Mouse (Mus musculus) limb, embryonic 11.5 days (tissue): ENCODE measurements around the gene Parn. TPM values are rescaled to one million over a fixed set of nuclear protein-coding genes. Genes with fewer than 3 reads are reported as not detected.
"Not testable (repeated sequence)": the region's sequence is repeated elsewhere in the genome, so short reads cannot be mapped to it uniquely, and the experiment has no call there.

Experiments used
- ATAC-seq: fragments of 200-750 bp; cut with Nextera tagmentation; 2 replicates; pipeline ENCODE4 v1.8.0; 2017; ENCODE audit warnings: low read depth; ENCODE audit not compliant: insufficient number of reproducible peaks, low FRiP score, low TSS enrichment
- DNase-seq: peaks from one replicate; pipeline ENCODE4 v3.0.0-alpha.2; 2015; ENCODE audit warnings: low spot score
- H3K27ac ChIP-seq: fragments of 300-500 bp; sonication (generic); replicated peaks from 2 replicates; pipeline ENCODE4 v1.5.1; 2014; ENCODE audit warnings: low read depth, mild to moderate bottlenecking, low read length
- H3K27me3 ChIP-seq: fragments of 300-500 bp; sonication (generic); 2 replicates; pipeline ENCODE4 v1.6.1; 2014; ENCODE audit warnings: mild to moderate bottlenecking, low read length, mixed read lengths; ENCODE audit not compliant: control insufficient read depth, insufficient read depth
- H3K36me3 ChIP-seq: fragments of 300-500 bp; sonication (generic); 2 replicates; pipeline ENCODE4 v1.6.1; 2014; ENCODE audit warnings: mild to moderate bottlenecking, low read length, moderate library complexity, mixed read lengths; ENCODE audit not compliant: control insufficient read depth, insufficient read depth
- H3K4me1 ChIP-seq: fragments of 300-500 bp; sonication (generic); 2 replicates; pipeline ENCODE4 v1.6.1; 2014; ENCODE audit warnings: low read length, mixed read lengths; ENCODE audit not compliant: control insufficient read depth, insufficient read depth
- H3K4me2 ChIP-seq: fragments of 300-500 bp; sonication (generic); 2 replicates; pipeline ENCODE4 v1.6.1; 2014; ENCODE audit warnings: low read depth, mild to moderate bottlenecking, moderate library complexity; ENCODE audit not compliant: severe bottlenecking
- H3K4me3 ChIP-seq: fragments of 300-500 bp; sonication (generic); 2 replicates; pipeline ENCODE4 v1.5.1; 2014; ENCODE audit warnings: low read depth, low read length
- H3K9ac ChIP-seq: fragments of 300-500 bp; sonication (generic); 2 replicates; pipeline ENCODE4 v1.6.1; 2014; ENCODE audit warnings: mild to moderate bottlenecking, low read length
- H3K9me3 ChIP-seq: fragments of 300-500 bp; sonication (generic); 2 replicates; pipeline ENCODE4 v1.6.1; 2016; ENCODE audit warnings: low read length; ENCODE audit not compliant: control insufficient read depth
- WGBS: fragments of 180-500 bp; shearing (Covaris S2); extraction: QIAGEN DNeasy Blood & Tissue Kit; methylation state at CpG from one replicate; pipeline ENCODE4 v1.1.7; 2014; 5-methylcytosine and 5-hydroxymethylcytosine counted together
- polyA plus RNA-seq: library from polyadenylated mRNA; unstranded; fragments of >200 nt; fragmentation: Nextera tagmentation; extraction: Ambion mirVana; gene quantifications from 2 replicates; pipeline ENCODE4 v1.2.1, GENCODE M21; 2014

Parn gene
- polyA plus RNA-seq, 1 experiment from 2014 or later = 41.7 TPM

GRCm38 (mm10) chr16:13673114-13673513, 5.1 kb upstream of the Parn start:
- no peaks in the 10 kb centered on the region for H3K27me3 ChIP-seq
- no peaks in the 10 kb centered on the region for H3K36me3 ChIP-seq
- WGBS = 88% methylated on average over 5 of the region's 5 CpGs
- no peaks in the 10 kb centered on the region for H3K9me3 ChIP-seq
- H3K9ac ChIP-seq = no peak overlapping the region
- no peak for DNase-seq
- no peak overlapping the region for H3K27ac ChIP-seq
- H3K4me2 ChIP-seq = peak overlapping the region; percentile 71
- no peak overlapping the region; the same call in 1 of the 2 replicates for H3K4me3 ChIP-seq
- peaks cover 5% of the 10 kb centered on the region; the same call in 1 of the 2 replicates for H3K4me1 ChIP-seq
- no peak for ATAC-seq

GRCm38 (mm10) chr16:13672386-13672898, 4.5 kb upstream of the Parn start:
- WGBS = under 1% methylated on average over 20 of the region's 20 CpGs
- no peaks in the 10 kb centered on the region for H3K36me3 ChIP-seq
- H3K4me1 ChIP-seq = peaks cover 5% of the 10 kb centered on the region; the same call in 1 of the 2 replicates
- peak overlapping the region; percentile 94 for H3K9ac ChIP-seq
- no peaks in the 10 kb centered on the region for H3K9me3 ChIP-seq
- H3K4me3 ChIP-seq = peak overlapping the region; percentile 95
- peak; percentile 22; the same call in 1 of the 2 replicates for ATAC-seq
- peak; percentile 70 for DNase-seq
- no peak overlapping the region for H3K27ac ChIP-seq
- no peaks in the 10 kb centered on the region for H3K27me3 ChIP-seq
- H3K4me2 ChIP-seq = peak overlapping the region; percentile 71

GRCm38 (mm10) chr16:13671685-13672385, 3.9 kb upstream of the Parn start, which contains the start of the genes Bfar and 3110001I22Rik:
Gene Bfar, plus strand, starts transcription at chr16:13671858.
Gene 3110001I22Rik, plus strand, starts transcription at chr16:13671929.
- Histone ChIP-seq H3K4me2 (peak within 1 kb of the TSS; percentile 71), H3K4me1 (peaks cover 9% of the 10 kb centered on the region; the same call in 1 of the 2 replicates)

GRCm38 (mm10) chr16:13670896-13671295, 2.9 kb upstream of the Parn start:
- not testable (repeated sequence) for DNase-seq, H3K36me3 ChIP-seq, ATAC-seq, H3K4me3 ChIP-seq, H3K4me1 ChIP-seq, H3K9ac ChIP-seq, H3K27ac ChIP-seq, H3K27me3 ChIP-seq, H3K9me3 ChIP-seq
- H3K4me2 ChIP-seq = peak overlapping the region; percentile 71; the same call in 1 of the 2 replicates
- 77% methylated on average over 5 of the region's 5 CpGs for WGBS

More at GRCm38 (mm10) chr16:13671685-13672385, 3.9 kb upstream of the Parn start, which contains the start of the genes Bfar and 3110001I22Rik:
- ATAC-seq (peak; percentile 91), DNase-seq (peak; percentile 93)
- Histone ChIP-seq H3K27me3 (no peaks in the 10 kb centered on the region), H3K9me3 (no peaks in the 10 kb centered on the region), H3K9ac (peak within 1 kb of the TSS; percentile 94), H3K36me3 (no peaks in the 10 kb centered on the region), H3K4me3 (peak within 1 kb of the TSS; percentile 95), H3K27ac (peak within 1 kb of the TSS; percentile 65; the same call in 1 of the 2 replicates)
- WGBS = under 1% methylated on average over 51 of the region's 54 CpGs

DNA sequence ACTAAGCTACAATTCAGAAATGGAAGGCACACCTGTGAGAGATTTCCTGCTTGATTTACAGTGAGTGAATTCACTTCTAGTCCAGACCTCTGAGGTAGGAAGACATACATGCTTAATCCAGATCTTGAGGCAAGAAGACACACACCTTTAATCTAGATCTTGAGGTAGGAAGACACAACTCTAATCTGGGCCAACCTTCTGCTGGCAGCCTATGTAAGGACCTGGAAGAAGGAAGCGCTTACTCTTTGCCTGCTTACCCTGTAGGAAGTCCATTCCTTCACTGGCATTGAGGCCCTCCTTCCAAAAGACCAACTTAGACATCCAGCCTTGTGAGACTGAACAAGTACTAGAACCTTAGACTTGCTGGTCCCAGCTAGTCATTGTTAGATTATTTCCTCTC, 1.3 kb upstream of the Parn start:
- Histone ChIP-seq H3K27me3 (no peaks in the 10 kb centered on the region), H3K4me3 (no peak overlapping the region), H3K27ac (no peak overlapping the region), H3K36me3 (0 out of 2 replicates have a peak, but pooled peaks cover 2% of the 10 kb centered on the region), H3K9me3 (no peaks in the 10 kb centered on the region), H3K4me1 (peaks cover 9% of the 10 kb centered on the region; the same call in 1 of the 2 replicates), H3K4me2 (no peak overlapping the region), H3K9ac (no peak overlapping the region)
- WGBS = 95% methylated on average over 1 of the region's 1 CpGs
- ATAC-seq (no peak), DNase-seq (no peak)

- peaks cover 9% of the 10 kb centered on the region; the same call in 1 of the 2 replicates for H3K4me1 ChIP-seq
- peak overlapping the region; percentile 80 for H3K9ac ChIP-seq
- 0 out of 2 replicates have a peak, but pooled peaks cover 2% of the 10 kb centered on the region for H3K36me3 ChIP-seq
- no peaks in the 10 kb centered on the region for H3K9me3 ChIP-seq
- ATAC-seq (no peak), DNase-seq (no peak)
- no peaks in the 10 kb centered on the region for H3K27me3 ChIP-seq
- H3K4me3 ChIP-seq = peak overlapping the region; percentile 72
- peak overlapping the region; percentile 64; the same call in 1 of the 2 replicates for H3K4me2 ChIP-seq
- WGBS = 82% methylated on average over 10 of the region's 10 CpGs
- no peak overlapping the region; the same call in 1 of the 2 replicates for H3K27ac ChIP-seq
Observed at GRCm38 (mm10) chr16:13668402-13669108, 585 bp upstream of the Parn start.

DNA sequence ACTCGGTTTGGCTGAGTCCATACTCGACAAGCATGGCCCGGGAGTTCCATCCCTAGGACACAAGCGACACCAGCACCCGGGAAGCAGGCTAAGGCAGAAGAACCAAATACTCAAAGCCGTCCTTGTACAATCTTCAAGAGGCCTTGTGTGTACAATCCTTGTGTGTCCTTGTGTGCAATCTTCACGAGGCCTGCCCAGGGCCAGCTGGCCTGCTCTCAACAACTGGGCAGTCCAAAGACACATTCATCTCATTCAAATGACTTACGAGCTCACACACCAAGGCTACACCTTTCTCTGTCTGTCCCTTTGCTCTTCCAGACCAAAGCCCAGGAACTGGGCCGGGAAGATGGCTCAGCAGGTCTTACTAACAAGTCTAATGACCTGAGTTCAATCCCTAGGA, 7.2 kb downstream of the Parn start:
- Histone ChIP-seq H3K4me2 (no peak overlapping the region), H3K9ac (no peak overlapping the region), H3K36me3 (peaks cover 4% of the 10 kb centered on the region; the same call in 1 of the 2 replicates), H3K9me3 (no peaks in the 10 kb centered on the region), H3K4me1 (no peaks in the 10 kb centered on the region), H3K4me3 (no peak overlapping the region), H3K27ac (no peak overlapping the region), H3K27me3 (no peaks in the 10 kb centered on the region)
- 93% methylated on average over 9 of the region's 9 CpGs for WGBS
- DNase-seq (no peak), ATAC-seq (no peak)

DNA sequence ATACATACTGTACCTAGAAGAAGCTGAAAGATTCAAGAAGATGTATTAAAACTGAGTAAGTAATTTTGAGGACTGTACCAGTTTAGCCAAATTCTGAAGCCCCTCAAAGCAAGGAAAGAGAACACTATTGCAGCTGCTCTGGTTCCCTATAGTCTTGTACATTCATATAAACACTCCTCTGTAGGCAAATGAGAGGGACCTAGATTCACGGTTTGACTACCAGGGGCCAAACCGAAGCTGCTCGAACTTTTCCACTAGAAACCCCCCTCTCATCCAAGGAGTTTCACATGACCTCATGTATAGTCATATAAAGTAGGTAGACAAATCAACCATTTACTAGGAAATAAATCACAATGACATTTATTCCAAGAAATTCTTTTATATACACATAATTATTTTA, 9.1 kb downstream of the Parn start:
- no peak overlapping the region for H3K4me3 ChIP-seq
- 96% methylated on average over 3 of the region's 3 CpGs for WGBS
- no peak for DNase-seq

More for the DNA sequence above, 9.1 kb downstream of the Parn start:
- H3K4me1 ChIP-seq = no peaks in the 10 kb centered on the region
- H3K9me3 ChIP-seq = no peaks in the 10 kb centered on the region
- H3K36me3 ChIP-seq = peaks cover 5% of the 10 kb centered on the region; the same call in 1 of the 2 replicates
- H3K27me3 ChIP-seq = no peaks in the 10 kb centered on the region
- H3K9ac ChIP-seq = no peak overlapping the region
- no peak overlapping the region for H3K4me2 ChIP-seq
- ATAC-seq = no peak
- no peak overlapping the region for H3K27ac ChIP-seq
